Mouse (Mus musculus) left cerebral cortex, adult 2 months (tissue): Measurements from ENCODE around the gene Phpt1. TPM values are rescaled to one million over a fixed set of nuclear protein-coding genes. Genes with fewer than 3 reads are reported as not detected.

Experiments
- DNase-seq, 2 experiments: peaks; one replicate each; pipeline ENCODE4 v3.0.0; 2021 to 2022; ENCODE audit warnings: low spot score in 2 of 2, mixed read lengths in 1 of 2; ENCODE audit errors: extremely low spot score in 1 of 2
- H3K27ac ChIP-seq: fragments of 200-600 bp; 2 replicates; pipeline ENCODE4 v1.8.1; 2022
- H3K4me3 ChIP-seq: fragments of 200-600 bp; 2 replicates; pipeline ENCODE4 v1.8.1; 2022
- CTCF ChIP-seq: fragments of 200-600 bp; IDR thresholded peaks from 2 replicates; pipeline ENCODE4 v1.8.1; 2022; ENCODE audit warnings: antibody characterized with exemption, mild to moderate bottlenecking, moderate library complexity
- intact Hi-C: fragments of 180-260 bp; cut with DNase I; formaldehyde crosslinking; loops from one replicate; pipeline ENCODE4 v1.15.1; 2025
- long read RNA-seq, 2 experiments: library from polyadenylated mRNA; stranded (forward); transcript quantifications; one replicate each; pipeline ENCODE4 v2.0.0; 2021; ENCODE audit warnings: borderline mapping rate in 2 of 2
- total RNA-seq, 2 experiments: library from RNA; stranded (reverse); gene quantifications; 2 replicates each; pipeline ENCODE4 v1.2.3; 2021

Phpt1 gene
- total RNA-seq = 10 to 100 TPM; 64.0 to 70.5 TPM
- long read RNA-seq, experiment 1, transcript Phpt1-201 (3 exons, 937 nt) = major isoform, 24 of 29 reads
- long read RNA-seq, experiment 1, partial matches to known transcripts = 0 of 29 reads
- long read RNA-seq, experiment 1, other reads (novel, unspliced or antisense) = 3 of 29 reads
- long read RNA-seq, experiment 2, transcript Phpt1-201 (3 exons, 937 nt) = major isoform, 18 of 21 reads
- long read RNA-seq, experiment 2, partial matches to known transcripts = 0 of 21 reads
- long read RNA-seq, experiment 2, other reads (novel, unspliced or antisense) = 2 of 21 reads

DNA sequence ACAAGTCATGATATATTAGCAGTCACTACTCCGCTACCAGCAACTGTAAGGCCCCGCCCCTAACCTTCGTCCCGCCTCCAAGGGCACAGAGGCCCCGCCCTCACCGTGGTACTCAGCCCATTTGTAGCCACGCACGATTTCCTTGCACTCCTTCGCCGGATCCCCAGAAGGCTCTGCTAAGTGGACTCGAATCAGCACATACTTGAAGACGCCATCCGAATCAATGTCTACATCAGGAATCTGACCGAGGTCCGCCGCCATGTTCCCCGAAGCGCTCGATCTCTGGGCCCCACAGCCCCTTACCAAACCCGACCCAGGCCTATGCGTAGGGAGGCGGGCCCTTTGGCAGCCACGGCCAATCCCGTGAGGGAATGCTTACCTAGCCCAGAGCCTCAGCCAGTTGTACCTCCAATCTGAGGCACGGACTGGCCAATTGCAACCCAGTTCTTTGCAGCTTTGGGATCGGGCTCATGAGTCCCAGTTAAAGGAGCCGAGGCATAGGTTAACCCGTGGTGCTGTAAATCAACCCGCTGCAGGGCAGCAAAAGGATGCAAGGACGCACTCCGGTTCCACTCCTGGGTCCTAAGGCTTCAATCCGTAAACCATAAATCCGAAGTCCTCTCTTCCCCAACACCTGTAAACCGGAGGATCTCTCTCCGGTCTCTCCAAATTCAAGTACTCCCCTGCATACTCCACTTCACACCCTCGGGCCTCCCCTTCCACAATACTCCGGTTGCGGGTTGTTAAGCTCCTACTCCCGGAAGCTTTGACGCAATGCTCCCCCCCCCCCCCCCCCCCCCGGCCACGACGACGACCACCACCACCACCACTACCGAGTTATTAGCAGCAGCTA is at the start of gene Phpt1, which contains the start of gene Mamdc4:
Phpt1 (minus strand) TSS at position 646 of the 853 bp plus-strand sequence.
Mamdc4 (minus strand) TSS at position 267 of the 853 bp plus-strand sequence.
- peak; percentile 92 to 94 for DNase-seq
- intact Hi-C loops = no loop called here
- H3K4me3 ChIP-seq = peak within 1 kb of the TSS; percentile 55
- H3K27ac ChIP-seq = peak within 1 kb of the TSS; percentile 97
- no peak for TF ChIP-seq CTCF

DNA sequence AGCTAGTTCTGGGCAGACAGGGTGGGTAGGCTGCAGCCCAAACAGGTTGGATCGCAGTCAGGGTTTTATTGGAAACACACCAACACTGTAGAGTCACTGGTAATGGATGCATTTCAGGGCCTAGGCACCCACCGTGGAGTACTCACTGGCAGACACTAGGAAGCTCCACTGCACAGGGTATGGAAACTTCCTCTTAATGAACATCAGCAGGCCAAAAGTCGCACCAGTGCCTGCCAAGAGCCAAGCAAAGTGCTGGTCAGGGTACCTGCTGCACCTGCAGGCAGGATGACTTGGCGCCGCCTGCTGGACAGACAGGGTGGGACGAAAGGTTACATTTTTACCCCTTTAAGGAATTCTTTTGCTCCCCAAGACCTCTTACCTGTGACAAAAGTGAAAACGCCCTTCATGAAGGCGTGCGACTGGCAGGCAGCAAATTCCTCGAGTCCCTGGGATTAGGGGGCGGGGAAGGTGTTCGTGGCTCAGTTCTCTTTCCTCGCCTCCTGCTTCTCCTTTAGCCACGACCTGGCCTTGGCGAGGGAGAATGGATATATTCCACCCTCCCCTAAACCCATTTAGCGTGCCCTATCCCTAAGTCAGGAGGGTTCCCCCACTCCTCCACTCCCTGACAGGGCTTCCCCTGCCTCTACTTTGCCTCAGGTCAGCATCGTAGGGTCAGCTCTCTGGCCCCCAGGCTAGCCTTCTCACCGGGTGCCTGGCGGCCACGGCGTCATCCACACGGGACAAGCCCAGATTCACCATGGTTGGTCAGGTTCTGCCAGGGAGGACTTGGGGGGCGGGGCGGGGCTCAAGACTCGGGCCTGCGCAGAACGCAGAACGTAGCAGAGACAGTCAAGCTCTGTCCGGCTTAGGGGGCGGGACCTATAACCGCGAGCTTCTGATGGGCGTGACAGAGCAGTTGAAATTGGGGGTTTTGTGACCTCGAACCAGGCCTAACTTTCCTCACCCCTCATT is 46.5 kb upstream of the Phpt1 start, which contains the start of gene Tmem141:
Tmem141 (minus strand) TSS at position 777 of the 972 bp plus-strand sequence.
- Histone ChIP-seq H3K27ac (peak within 1 kb of the TSS; percentile 91), H3K4me3 (peak within 1 kb of the TSS; percentile 54)
- peak; percentile 71 for TF ChIP-seq CTCF
- intact Hi-C loops = no loop called here
- DNase-seq = peak; percentile 83 to 86

DNA sequence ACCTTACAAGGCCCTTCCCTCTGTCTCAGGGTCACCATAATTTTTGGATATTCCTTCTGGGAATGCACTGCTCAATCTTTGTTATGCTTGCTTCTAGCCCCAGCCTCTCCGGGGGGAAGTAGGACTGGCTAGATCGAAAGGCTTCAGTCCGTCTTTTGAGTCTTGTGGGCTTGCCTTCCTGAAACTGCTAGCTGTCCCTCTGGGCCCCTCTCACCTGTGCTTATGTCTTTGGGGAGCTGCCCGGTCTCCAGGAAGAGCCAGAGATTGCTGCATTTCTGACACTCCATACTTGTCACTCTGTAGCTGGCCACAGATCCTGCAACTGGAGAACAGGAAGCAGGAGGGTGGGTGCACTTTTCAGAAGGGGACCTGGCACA is 45.8 kb upstream of the Phpt1 start:
- Histone ChIP-seq H3K4me3 (peak overlapping the region; percentile 54), H3K27ac (no peak overlapping the region)
- intact Hi-C loops = no loop called here

GRCm38 (mm10) chr2:25620386-25620785 is 45.4 kb upstream of the Phpt1 start:
- DNase-seq = no peak
- no peak overlapping the region for H3K27ac ChIP-seq
- intact Hi-C loops = no loop called here
- H3K4me3 ChIP-seq = no peak overlapping the region
- TF ChIP-seq CTCF = no peak

More for the DNA sequence above, 45.8 kb upstream of the Phpt1 start:
- no peak for TF ChIP-seq CTCF
- DNase-seq = no peak

GRCm38 (mm10) chr2:25617578-25617977 is 42.6 kb upstream of the Phpt1 start, which contains the start of gene Ccdc183:
Gene Ccdc183, minus strand, starts transcription at chr2:25617678.
- H3K27ac ChIP-seq = no peak within 1 kb of the TSS

DNA sequence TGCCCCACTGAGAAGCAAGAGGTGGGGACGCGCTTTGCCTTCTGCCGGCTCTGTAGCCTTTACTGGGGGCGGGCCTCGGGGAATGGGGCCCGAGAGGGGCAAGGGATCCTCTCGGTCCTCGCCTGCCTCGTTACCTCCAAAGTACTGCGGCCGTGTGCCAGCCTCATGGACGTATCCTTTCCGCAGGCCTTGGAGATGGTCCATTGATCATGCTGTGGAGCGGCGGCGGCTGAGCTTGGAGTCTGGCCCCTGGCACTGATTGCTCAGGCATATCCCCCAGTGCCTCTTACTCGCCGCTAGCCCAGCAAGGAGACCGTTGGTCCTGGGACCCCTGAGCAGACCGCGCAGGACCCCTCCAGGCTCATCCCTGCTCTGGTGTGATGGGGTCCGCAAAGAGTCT is 41.4 kb upstream of the Phpt1 start:
- no peak overlapping the region for H3K27ac ChIP-seq
- intact Hi-C loops = no loop called here
- DNase-seq = no peak
- no peak for TF ChIP-seq CTCF
- no peak overlapping the region for H3K4me3 ChIP-seq

More at GRCm38 (mm10) chr2:25617578-25617977, 42.6 kb upstream of the Phpt1 start, which contains the start of gene Ccdc183:
- H3K4me3 ChIP-seq = no peak within 1 kb of the TSS
- no peak for TF ChIP-seq CTCF
- DNase-seq = no peak
- intact Hi-C loops = no loop called here

DNA sequence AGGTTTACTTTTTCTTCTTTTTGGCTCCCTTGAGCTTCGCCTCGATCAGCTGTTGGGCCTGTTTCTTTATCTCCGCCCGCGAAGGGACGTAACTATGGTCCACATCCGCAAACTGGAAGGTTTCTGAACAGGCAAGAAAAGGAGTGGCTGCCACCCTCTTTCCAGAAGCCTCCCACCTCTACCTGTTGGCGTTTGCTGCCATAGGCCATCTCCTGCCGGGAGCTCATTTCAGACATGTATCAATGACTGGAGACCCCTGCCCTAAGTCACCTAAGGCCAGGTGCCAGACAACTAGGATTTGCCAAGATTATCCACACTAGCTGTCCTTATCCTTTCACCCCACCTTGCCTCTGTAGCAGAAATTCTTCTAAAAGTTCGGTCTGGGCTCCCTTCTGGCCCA is 33.6 kb upstream of the Phpt1 start:
- Histone ChIP-seq H3K4me3 (peak overlapping the region; percentile 93), H3K27ac (peak overlapping the region; percentile 99; the same call in 1 of the 2 replicates)
- intact Hi-C loops = no loop called here
- TF ChIP-seq CTCF = no peak
- no peak for DNase-seq

DNA sequence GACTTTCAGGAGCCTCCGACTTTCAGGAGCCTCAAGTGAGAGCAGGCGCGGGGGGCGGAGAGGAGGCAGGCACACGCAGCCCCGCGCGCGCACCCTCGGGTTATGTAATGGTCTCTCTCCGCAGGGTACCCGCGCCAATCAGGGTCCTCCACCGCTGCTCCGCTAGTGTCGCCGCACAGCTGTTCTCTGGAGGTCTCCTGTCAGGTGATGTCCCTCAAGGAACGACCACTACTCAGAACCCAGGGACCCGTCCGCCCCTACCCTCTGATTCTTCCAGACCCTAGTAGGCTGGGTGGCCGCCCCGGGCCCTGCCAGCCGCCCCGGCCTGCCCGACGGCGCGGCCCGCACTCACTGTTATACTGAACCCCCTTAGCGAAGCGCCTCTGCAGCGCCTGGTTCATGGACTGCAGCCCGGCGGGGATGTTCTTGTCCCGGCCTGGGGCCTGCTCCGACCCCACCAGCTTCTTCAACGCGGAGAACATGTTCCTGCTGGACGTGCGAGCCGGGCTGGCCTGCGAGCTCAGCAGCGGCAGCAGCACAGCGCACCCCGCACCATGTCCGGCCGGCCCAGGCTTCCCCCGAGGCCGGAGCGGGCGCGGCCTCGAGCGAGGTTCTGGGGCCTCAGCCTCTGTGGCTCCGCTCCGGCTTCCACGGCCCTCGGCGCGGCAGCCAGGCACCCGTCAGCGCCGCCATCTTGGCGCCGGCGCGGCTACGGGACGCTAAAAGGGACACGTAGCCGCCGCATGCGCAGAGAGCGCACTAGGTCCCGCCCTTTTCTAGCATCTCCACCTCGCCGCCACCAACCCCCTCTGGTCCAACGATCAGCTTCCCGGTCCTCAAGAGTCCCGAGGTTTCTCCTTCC is 33.0 kb upstream of the Phpt1 start, which contains the start of gene Rabl6:
Rabl6 (minus strand) TSS at position 761 of the 862 bp plus-strand sequence.
- intact Hi-C loops = no loop called here
- no peak for TF ChIP-seq CTCF

GRCm38 (mm10) chr2:25602526-25602925 is 27.5 kb upstream of the Phpt1 start:
- DNase-seq = no peak
- Histone ChIP-seq H3K4me3 (no peak overlapping the region), H3K27ac (no peak overlapping the region)
- intact Hi-C loops = no loop called here
- TF ChIP-seq CTCF = no peak

More for the DNA sequence above, 33.0 kb upstream of the Phpt1 start, which contains the start of gene Rabl6:
- peak within 1 kb of the TSS; percentile 99 for H3K27ac ChIP-seq
- H3K4me3 ChIP-seq = peak within 1 kb of the TSS; percentile 93
- peak; percentile 91 to 92 for DNase-seq

- Histone ChIP-seq H3K27ac (no peak overlapping the region), H3K4me3 (no peak overlapping the region)
- TF ChIP-seq CTCF = no peak
- intact Hi-C loops = no loop called here
- no peak for DNase-seq
Measured at GRCm38 (mm10) chr2:25600037-25600436, 25.0 kb upstream of the Phpt1 start.
